Mouse (Mus musculus): ENCODE results near the gene Cdkn2b. TPM values are rescaled to one million over a fixed set of nuclear protein-coding genes. Genes with fewer than 3 reads are reported as not detected.
A peak's percentile ranks its signal among the peaks of the same experiment; 100 is the strongest.

Gene Cdkn2b
- polyA plus RNA-seq, 1 experiment from 2014 or later, result 67.2 TPM

- no peak overlapping the region for H3K27ac ChIP-seq (ENCODE audit: low read depth, low read length)
- H3K36me3 ChIP-seq (ENCODE audit: control insufficient read depth, insufficient read depth), result no peaks in the 10 kb centered on the region
- no peaks in the 10 kb centered on the region for H3K4me1 ChIP-seq (replicated peaks; ENCODE audit: control insufficient read depth, insufficient read depth, low read length)
- no peak overlapping the region for H3K4me3 ChIP-seq (ENCODE audit: low read depth, low read length)
- TF ChIP-seq CTCF (IDR thresholded peaks at IDR 0.05; ENCODE audit: low read depth), result no peak
- H3K9me3 ChIP-seq (ENCODE audit: control insufficient read depth), result no peaks in the 10 kb centered on the region
- no peak overlapping the region for H3K9ac ChIP-seq (ENCODE audit: low read depth, low read length)
- H3K4me2 ChIP-seq (replicated peaks; ENCODE audit: low read depth), result no peak overlapping the region
- ATAC-seq, result no peak
- H3K27me3 ChIP-seq (replicated peaks; ENCODE audit: control insufficient read depth, insufficient read depth, low read length), result peaks cover 95% of the 10 kb centered on the region
- 4% methylated on average over 25 of the region's 25 CpGs for WGBS
Measured at GRCm38 (mm10) chr4:89275811-89276584, 34.8 kb downstream of the Cdkn2b start.

DNA sequence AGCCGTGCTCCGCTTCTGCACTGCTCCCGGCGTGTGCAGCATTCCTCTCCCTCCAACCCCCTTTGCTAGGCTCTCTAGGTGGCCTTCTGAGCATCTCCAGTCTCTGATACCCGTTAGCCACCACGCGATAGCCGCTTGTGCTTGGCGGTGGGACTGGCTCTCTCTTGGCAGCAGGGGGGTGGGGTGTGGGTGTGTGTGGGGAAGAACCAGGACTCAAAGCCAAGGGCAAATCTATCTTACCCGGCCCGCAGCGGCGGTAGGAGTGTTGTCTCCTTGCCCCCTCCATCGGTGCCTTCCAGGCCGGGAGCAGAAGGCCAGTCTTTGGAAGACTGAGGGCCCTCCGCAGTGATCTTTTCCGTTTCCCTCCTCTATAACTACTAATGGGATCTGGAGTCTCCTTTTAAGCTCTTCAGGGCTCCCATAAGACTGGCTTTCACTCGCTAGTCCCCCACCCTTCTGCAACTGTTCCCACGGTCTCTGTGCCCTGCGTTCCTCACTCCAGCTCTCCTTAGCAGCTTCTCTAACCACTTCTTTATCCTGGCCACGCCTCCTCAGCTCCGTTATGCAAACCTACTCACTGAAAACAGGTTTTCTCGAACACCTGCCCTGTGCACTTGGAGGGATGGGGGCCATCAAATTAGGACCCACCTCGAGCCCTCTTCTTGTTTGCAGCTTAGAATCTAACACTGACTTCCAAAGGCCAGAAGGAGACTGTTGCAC lies 35.9 kb downstream of the Cdkn2b start:
- Histone ChIP-seq H3K4me2 (replicated peaks; ENCODE audit: low read depth) (no peak overlapping the region), H3K36me3 (ENCODE audit: control insufficient read depth, insufficient read depth) (no peaks in the 10 kb centered on the region), H3K9ac (ENCODE audit: low read depth, low read length) (no peak overlapping the region), H3K27ac (ENCODE audit: low read depth, low read length) (no peak overlapping the region), H3K4me1 (replicated peaks; ENCODE audit: control insufficient read depth, insufficient read depth, low read length) (no peaks in the 10 kb centered on the region), H3K27me3 (replicated peaks; ENCODE audit: control insufficient read depth, insufficient read depth, low read length) (peaks cover 95% of the 10 kb centered on the region), H3K9me3 (ENCODE audit: control insufficient read depth) (no peaks in the 10 kb centered on the region), H3K4me3 (ENCODE audit: low read depth, low read length) (peak overlapping the region; percentile 9; the same call in 1 of the 2 replicates)
- TF ChIP-seq CTCF (IDR thresholded peaks at IDR 0.05; ENCODE audit: low read depth), result no peak
- ATAC-seq, result no peak
- 1% methylated on average over 24 of the region's 24 CpGs for WGBS

GRCm38 (mm10) chr4:89274006-89274405 lies 36.8 kb downstream of the Cdkn2b start:
- H3K4me2 ChIP-seq (replicated peaks; ENCODE audit: low read depth), result no peak overlapping the region
- ATAC-seq, result no peak
- TF ChIP-seq CTCF (IDR thresholded peaks at IDR 0.05; ENCODE audit: low read depth), result no peak
- no peak overlapping the region; the same call in 1 of the 2 replicates for H3K4me3 ChIP-seq (ENCODE audit: low read depth, low read length)
- H3K4me1 ChIP-seq (replicated peaks; ENCODE audit: control insufficient read depth, insufficient read depth, low read length), result no peaks in the 10 kb centered on the region
- H3K9ac ChIP-seq (ENCODE audit: low read depth, low read length), result no peak overlapping the region
- peaks cover 89% of the 10 kb centered on the region for H3K27me3 ChIP-seq (replicated peaks; ENCODE audit: control insufficient read depth, insufficient read depth, low read length)
- no peaks in the 10 kb centered on the region for H3K9me3 ChIP-seq (ENCODE audit: control insufficient read depth)
- no peak overlapping the region for H3K27ac ChIP-seq (ENCODE audit: low read depth, low read length)
- WGBS, result 3% methylated on average over 14 of the region's 14 CpGs
- no peaks in the 10 kb centered on the region for H3K36me3 ChIP-seq (ENCODE audit: control insufficient read depth, insufficient read depth)

DNA sequence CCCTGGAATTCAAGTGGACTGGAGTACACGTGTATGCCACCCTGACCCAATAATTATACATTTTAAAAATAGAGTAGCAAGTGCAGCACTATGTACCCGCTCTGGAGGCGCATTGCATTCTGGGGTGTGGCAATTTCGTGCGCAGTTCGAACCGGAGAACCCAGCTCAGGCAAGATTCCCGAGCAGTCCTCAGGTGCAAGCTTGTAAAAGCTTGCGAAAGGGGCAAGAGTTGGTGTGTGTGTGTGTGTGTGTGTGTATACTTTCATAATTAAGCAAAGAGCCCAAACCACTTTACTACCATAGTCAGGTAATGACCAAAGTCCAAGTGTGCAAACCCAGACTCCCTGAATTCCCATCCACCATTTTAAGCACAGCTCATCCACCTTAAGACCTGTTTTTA lies 37.3 kb downstream of the Cdkn2b start:
- no peak overlapping the region for H3K9ac ChIP-seq (ENCODE audit: low read depth, low read length)
- no peaks in the 10 kb centered on the region for H3K4me1 ChIP-seq (replicated peaks; ENCODE audit: control insufficient read depth, insufficient read depth, low read length)
- H3K4me3 ChIP-seq (ENCODE audit: low read depth, low read length), result no peak overlapping the region; the same call in 1 of the 2 replicates
- H3K9me3 ChIP-seq (ENCODE audit: control insufficient read depth), result no peaks in the 10 kb centered on the region
- H3K27me3 ChIP-seq (replicated peaks; ENCODE audit: control insufficient read depth, insufficient read depth, low read length), result peaks cover 85% of the 10 kb centered on the region
- no peak for ATAC-seq
- TF ChIP-seq CTCF (IDR thresholded peaks at IDR 0.05; ENCODE audit: low read depth), result no peak
- no peak overlapping the region for H3K27ac ChIP-seq (ENCODE audit: low read depth, low read length)
- under 1% methylated on average over 9 of the region's 9 CpGs for WGBS
- H3K36me3 ChIP-seq (ENCODE audit: control insufficient read depth, insufficient read depth), result no peaks in the 10 kb centered on the region
- no peak overlapping the region for H3K4me2 ChIP-seq (replicated peaks; ENCODE audit: low read depth)

DNA sequence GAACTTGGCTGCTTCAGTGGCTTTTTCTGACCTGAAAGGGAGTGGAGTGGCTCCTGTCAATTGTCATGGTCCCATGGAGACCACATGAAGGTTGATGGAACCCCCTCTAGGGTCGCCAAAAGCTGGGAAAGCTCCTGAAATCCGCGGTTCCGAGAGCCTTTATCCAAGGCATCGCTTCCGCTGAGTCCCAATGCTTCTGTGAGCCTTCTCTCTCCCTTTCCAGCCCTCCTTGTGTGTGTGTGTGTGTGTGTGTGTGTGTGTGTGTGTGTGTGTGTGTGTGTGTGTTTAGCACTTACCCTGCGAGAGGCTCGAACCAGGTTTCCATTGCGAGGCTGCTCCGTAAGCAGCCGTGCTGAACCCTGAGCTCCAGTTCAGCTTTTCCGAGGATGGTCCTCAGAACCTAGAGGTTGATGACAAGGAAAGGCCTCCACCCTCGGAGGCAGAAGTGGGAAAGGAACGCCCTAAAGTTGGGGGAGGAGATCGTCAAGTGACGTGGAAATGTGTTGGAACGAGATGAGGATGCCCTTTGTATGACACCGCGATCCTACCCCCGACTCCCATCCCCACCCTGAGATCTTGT lies 37.8 kb downstream of the Cdkn2b start:
- H3K4me2 ChIP-seq (replicated peaks; ENCODE audit: low read depth), result no peak overlapping the region
- ATAC-seq, result no peak
- under 1% methylated on average over 20 of the region's 20 CpGs for WGBS
- TF ChIP-seq CTCF (IDR thresholded peaks at IDR 0.05; ENCODE audit: low read depth), result no peak
- H3K27me3 ChIP-seq (replicated peaks; ENCODE audit: control insufficient read depth, insufficient read depth, low read length), result peaks cover 79% of the 10 kb centered on the region
- no peaks in the 10 kb centered on the region for H3K4me1 ChIP-seq (replicated peaks; ENCODE audit: control insufficient read depth, insufficient read depth, low read length)
- H3K4me3 ChIP-seq (ENCODE audit: low read depth, low read length), result no peak overlapping the region
- no peaks in the 10 kb centered on the region for H3K9me3 ChIP-seq (ENCODE audit: control insufficient read depth)
- no peak overlapping the region for H3K27ac ChIP-seq (ENCODE audit: low read depth, low read length)
- no peaks in the 10 kb centered on the region for H3K36me3 ChIP-seq (ENCODE audit: control insufficient read depth, insufficient read depth)
- H3K9ac ChIP-seq (ENCODE audit: low read depth, low read length), result no peak overlapping the region

- H3K4me1 ChIP-seq (replicated peaks; ENCODE audit: control insufficient read depth, insufficient read depth, low read length), result no peaks in the 10 kb centered on the region
- TF ChIP-seq CTCF (IDR thresholded peaks at IDR 0.05; ENCODE audit: low read depth), result no peak
- 6% methylated on average over 18 of the region's 18 CpGs for WGBS
Measured at GRCm38 (mm10) chr4:89272101-89272718, 38.6 kb downstream of the Cdkn2b start.

More at GRCm38 (mm10) chr4:89272101-89272718, 38.6 kb downstream of the Cdkn2b start:
- no peak for ATAC-seq
- Histone ChIP-seq H3K4me2 (replicated peaks; ENCODE audit: low read depth) (no peak overlapping the region), H3K36me3 (ENCODE audit: control insufficient read depth, insufficient read depth) (no peaks in the 10 kb centered on the region), H3K27me3 (replicated peaks; ENCODE audit: control insufficient read depth, insufficient read depth, low read length) (peaks cover 72% of the 10 kb centered on the region), H3K27ac (ENCODE audit: low read depth, low read length) (no peak overlapping the region), H3K4me3 (ENCODE audit: low read depth, low read length) (no peak overlapping the region), H3K9ac (ENCODE audit: low read depth, low read length) (no peak overlapping the region), H3K9me3 (ENCODE audit: control insufficient read depth) (no peaks in the 10 kb centered on the region)
